Mouse (Mus musculus) spleen, adult 2 months (tissue): ENCODE results near the gene Izumo4.

Experiments
- CTCF ChIP-seq: fragments of 200-500 bp; IDR thresholded peaks from 2 replicates; pipeline ENCODE4 v1.5.1; 2011; ENCODE audit warnings: mild to moderate bottlenecking, inconsistent platforms; ENCODE audit not compliant: insufficient read depth, insufficient read length, insufficient replicate concordance; ENCODE audit errors: extremely low read depth
- POLR2A ChIP-seq: fragments of 200-500 bp; IDR thresholded peaks from 2 replicates; pipeline ENCODE4 v1.6.1; 2011; ENCODE audit warnings: low read depth, low read length, inconsistent platforms

DNA sequence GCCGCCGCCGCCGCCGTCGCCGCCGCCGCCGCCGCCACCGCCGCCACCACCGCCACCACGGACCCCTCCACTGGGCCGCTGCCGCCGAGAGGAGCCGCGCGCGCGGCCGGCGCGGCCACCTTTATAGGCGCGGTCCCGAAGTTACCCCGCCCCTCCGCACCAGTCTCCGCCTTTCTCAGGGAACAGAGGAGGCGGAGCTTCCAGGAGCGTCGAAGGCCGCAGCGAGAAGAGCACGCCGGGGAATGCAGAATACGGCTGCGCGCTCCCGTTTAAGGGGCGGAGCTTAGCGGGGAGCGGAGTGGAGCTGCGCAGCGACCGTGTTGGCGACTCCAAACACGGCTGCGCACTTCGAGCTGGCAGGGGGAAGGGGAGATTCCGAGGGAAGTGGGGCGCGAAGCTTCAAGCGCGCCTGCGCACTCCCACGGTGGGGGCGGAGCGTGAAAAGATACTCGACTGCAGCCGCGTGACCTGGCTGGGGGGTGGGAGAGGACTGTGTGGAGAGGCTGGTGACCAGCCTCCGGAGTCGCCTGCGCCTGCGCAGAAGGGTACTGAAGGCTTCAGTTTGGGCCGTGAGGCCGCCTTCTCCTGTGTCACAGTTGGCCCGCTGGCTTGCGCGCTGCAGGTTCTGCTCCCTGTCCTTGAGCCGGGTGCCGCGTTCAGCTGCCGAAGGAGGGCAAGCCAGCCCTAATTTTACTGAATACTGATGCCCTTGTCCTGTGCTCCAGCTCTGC is 25.6 kb upstream of the Izumo4 start:
- peak; percentile 99 for TF ChIP-seq POLR2A
- no peak for TF ChIP-seq CTCF
